In genomic region chr2:93206126-93206525, GRCm38 (mm10) we compare ENCODE assay signal across 26 mouse cellular contexts. TPM values are rescaled to one million over a fixed set of nuclear protein-coding genes. Genes with fewer than 3 reads are reported as not detected.
A peak's percentile ranks its signal among the peaks of the same experiment; 100 is the strongest.
DNase-seq lines count a peak whose midpoint lies in the region; ATAC-seq lines count a peak whose summit lies in the region.
"Had no signal": no experiment of that assay in that cellular context is flagged by ENCODE, and none has a peak within 500 bp of the region (broad histone marks: within the 10 kb centered on the region; RNA-seq: fewer than 3 reads in every experiment).

No protein-coding gene starts in this region.

- H3K4me1 ChIP-seq in forebrain, embryonic 12.5 days: no peaks in the 10 kb centered on the region; the same call in 1 of the 2 replicates
- 0 out of 2 replicates have a peak, but pooled peaks cover 2% of the 10 kb centered on the region for H3K4me1 ChIP-seq in forebrain, embryonic 11.5 days (replicated peaks; ENCODE audit: control insufficient read depth, insufficient read depth, low read length)
- peaks cover 13% of the 10 kb centered on the region for H3K4me1 ChIP-seq in midbrain, embryonic 13.5 days (replicated peaks)
- H3K4me1 ChIP-seq in midbrain, embryonic 16.5 days (ENCODE audit: control insufficient read depth, insufficient read depth, low read length): peaks cover 4% of the 10 kb centered on the region; the same call in 1 of the 2 replicates
- H3K4me1 ChIP-seq: embryonic facial prominence, embryonic 12.5 days; heart, embryonic 12.5 days; heart, embryonic 15.5 days had no signal

- peaks cover 75% of the 10 kb centered on the region for H3K36me3 ChIP-seq in forebrain, embryonic 12.5 days (replicated peaks)
- peaks cover 5% of the 10 kb centered on the region; the same call in 1 of the 2 replicates for H3K36me3 ChIP-seq in forebrain, embryonic 11.5 days (ENCODE audit: control insufficient read depth, insufficient read depth, low read length)
- peaks cover 60% of the 10 kb centered on the region for H3K36me3 ChIP-seq in midbrain, embryonic 13.5 days
- H3K36me3 ChIP-seq in midbrain, embryonic 16.5 days (ENCODE audit: control insufficient read depth, insufficient read depth, low read length): no peaks in the 10 kb centered on the region
- H3K36me3 ChIP-seq: embryonic facial prominence, embryonic 12.5 days had no signal

- no peak overlapping the region for H3K4me3 ChIP-seq in forebrain, embryonic 12.5 days (replicated peaks)
- no peak overlapping the region for H3K4me3 ChIP-seq in forebrain, embryonic 11.5 days (ENCODE audit: low read depth, low read length)
- no peak overlapping the region for H3K4me3 ChIP-seq in midbrain, embryonic 13.5 days (replicated peaks)
- no peak overlapping the region for H3K4me3 ChIP-seq in midbrain, embryonic 16.5 days (ENCODE audit: low read depth, low read length)
- H3K4me3 ChIP-seq: embryonic facial prominence, embryonic 12.5 days; embryonic facial prominence, embryonic 15.5 days; forebrain, embryonic 15.5 days; heart, embryonic 12.5 days; heart, embryonic 15.5 days; hindbrain, embryonic 12.5 days had no signal

- no peaks in the 10 kb centered on the region for H3K9me3 ChIP-seq in forebrain, embryonic 12.5 days
- no peaks in the 10 kb centered on the region for H3K9me3 ChIP-seq in forebrain, embryonic 11.5 days (ENCODE audit: control insufficient read depth, low read length)
- H3K9me3 ChIP-seq in midbrain, embryonic 13.5 days: no peaks in the 10 kb centered on the region
- no peaks in the 10 kb centered on the region for H3K9me3 ChIP-seq in midbrain, embryonic 16.5 days (replicated peaks; ENCODE audit: control insufficient read depth, low read length, poor library complexity, severe bottlenecking)
- H3K9me3 ChIP-seq: embryonic facial prominence, embryonic 12.5 days; embryonic facial prominence, embryonic 15.5 days; forebrain, embryonic 15.5 days; heart, embryonic 12.5 days; heart, embryonic 15.5 days; hindbrain, embryonic 12.5 days had no signal

- DNase-seq in forebrain, embryonic 11.5 days (ENCODE audit: low spot score): no peak
- DNase-seq in induced T-regulatory cell, adult 2 months (ENCODE audit: low read depth): peak; percentile 3
- no peak for DNase-seq in liver
- DNase-seq: adrenal gland, adult 2 months; adrenal gland, postnatal 14 days; B cell, adult 2 months; cerebellum, adult 11 months; cerebellum, adult 2 months; cerebellum, adult 9-11 months; gastrocnemius, postnatal 25 days; heart, adult 18-20 months; heart, postnatal 14 days; heart, postnatal 4 days had no signal

- no peak overlapping the region for H3K9ac ChIP-seq in forebrain, embryonic 12.5 days
- no peak overlapping the region for H3K9ac ChIP-seq in forebrain, embryonic 11.5 days (ENCODE audit: low read length)
- H3K9ac ChIP-seq in midbrain, embryonic 13.5 days (replicated peaks): no peak overlapping the region
- H3K9ac ChIP-seq in midbrain, embryonic 16.5 days (ENCODE audit: low read depth, low read length): no peak overlapping the region
- H3K9ac ChIP-seq: embryonic facial prominence, embryonic 12.5 days; embryonic facial prominence, embryonic 15.5 days; forebrain, embryonic 15.5 days; heart, embryonic 12.5 days; heart, embryonic 15.5 days; hindbrain, embryonic 12.5 days had no signal

- no peak for ATAC-seq in forebrain, embryonic 12.5 days (ENCODE audit: low FRiP score)
- ATAC-seq in forebrain, embryonic 11.5 days (replicated peaks; ENCODE audit: low FRiP score): no peak
- ATAC-seq in midbrain, embryonic 13.5 days: no peak
- no peak for ATAC-seq in midbrain, embryonic 16.5 days
- ATAC-seq: CD4-positive, CD25-positive, alpha-beta regulatory T cell, adult 4 months; forebrain, embryonic 15.5 days; hindbrain, embryonic 16.5 days; inflammation-experienced regulatory T-cells, adult 6 months; intestine, embryonic 16.5 days had no signal

- WGBS in forebrain, embryonic 12.5 days: 94% methylated on average over 1 of the region's 1 CpGs
- 86% methylated on average over 1 of the region's 1 CpGs for WGBS in forebrain, embryonic 11.5 days
- WGBS in midbrain, embryonic 13.5 days: 88% methylated on average over 1 of the region's 1 CpGs
- WGBS in midbrain, embryonic 16.5 days: 100% methylated on average over 1 of the region's 1 CpGs

- no peaks in the 10 kb centered on the region for H3K27me3 ChIP-seq in forebrain, embryonic 12.5 days
- H3K27me3 ChIP-seq in forebrain, embryonic 11.5 days (ENCODE audit: control insufficient read depth, insufficient read depth, low read length): no peaks in the 10 kb centered on the region
- H3K27me3 ChIP-seq in midbrain, embryonic 13.5 days: no peaks in the 10 kb centered on the region
- no peaks in the 10 kb centered on the region for H3K27me3 ChIP-seq in midbrain, embryonic 16.5 days (ENCODE audit: control insufficient read depth, insufficient read depth, low read depth, low read length)
- H3K27me3 ChIP-seq: embryonic facial prominence, embryonic 12.5 days; embryonic facial prominence, embryonic 15.5 days; forebrain, embryonic 15.5 days; heart, embryonic 12.5 days; heart, embryonic 15.5 days; hindbrain, embryonic 12.5 days had no signal

- no peak overlapping the region for H3K4me2 ChIP-seq in forebrain, embryonic 12.5 days
- no peak overlapping the region for H3K4me2 ChIP-seq in forebrain, embryonic 11.5 days (ENCODE audit: low read depth, low read length, severe bottlenecking)
- H3K4me2 ChIP-seq in midbrain, embryonic 13.5 days (replicated peaks): no peak overlapping the region
- no peak overlapping the region for H3K4me2 ChIP-seq in midbrain, embryonic 16.5 days (ENCODE audit: low read length)
- H3K4me2 ChIP-seq: embryonic facial prominence, embryonic 12.5 days; embryonic facial prominence, embryonic 15.5 days; forebrain, embryonic 15.5 days; heart, embryonic 12.5 days; heart, embryonic 15.5 days; hindbrain, embryonic 12.5 days had no signal

- H3K27ac ChIP-seq in forebrain, embryonic 12.5 days: 0 out of 2 replicates have a peak overlapping the region, but pooled peaks have one; percentile 2
- H3K27ac ChIP-seq in forebrain, embryonic 11.5 days (ENCODE audit: low read depth, low read length): no peak overlapping the region
- 0 out of 2 replicates have a peak overlapping the region, but pooled peaks have one; percentile 39 for H3K27ac ChIP-seq in midbrain, embryonic 13.5 days
- H3K27ac ChIP-seq in midbrain, embryonic 16.5 days (ENCODE audit: low read length): no peak overlapping the region
- H3K27ac ChIP-seq: embryonic facial prominence, embryonic 12.5 days; embryonic facial prominence, embryonic 15.5 days; forebrain, embryonic 15.5 days; heart, embryonic 15.5 days had no signal

RNA-seq across cellular contexts. Expression of gene Trp53i11, which starts 18.8 kb away (rescaled TPM):
- polyA plus RNA-seq in forebrain, embryonic 12.5 days (2016; fragmentation: Nextera tagmentation; extraction: Ambion mirVana): 106 and 137 TPM in 2 replicates
- polyA plus RNA-seq in forebrain, embryonic 11.5 days (2014; fragmentation: Nextera tagmentation; extraction: Ambion mirVana): 155 and 170 TPM in 2 replicates
- 136 and 138 TPM in 2 replicates for polyA plus RNA-seq in midbrain, embryonic 13.5 days (2015; fragmentation: Nextera tagmentation; extraction: Ambion mirVana)
- 125 and 139 TPM in 2 replicates for polyA plus RNA-seq in midbrain, embryonic 16.5 days (2015; fragmentation: Nextera tagmentation; extraction: Ambion mirVana)

Comparison
In these comparisons a context has a peak if more than half of its experiments do, and no peak if none do; other contexts are left out.
1. H3K27ac ChIP-seq: peak in forebrain, embryonic 12.5 days (single experiment) and midbrain, embryonic 13.5 days (single experiment); none in forebrain, embryonic 11.5 days (single experiment) and midbrain, embryonic 16.5 days (single experiment).